Mouse (Mus musculus) heart, postnatal 4 days (tissue): ENCODE results near the gene Olfr267. TPM values are rescaled to one million over a fixed set of nuclear protein-coding genes. Genes with fewer than 3 reads are reported as not detected.

Source experiments
- DNase-seq: peaks from one replicate; pipeline ENCODE4 v3.0.0; 2021
- total RNA-seq, 2 experiments: library from RNA; stranded (reverse); gene quantifications; 2 replicates each; pipeline ENCODE4 v1.2.3; 2021

The Olfr267 gene
- under 1 TPM; 0.14 to 0.17 TPM for total RNA-seq

DNA sequence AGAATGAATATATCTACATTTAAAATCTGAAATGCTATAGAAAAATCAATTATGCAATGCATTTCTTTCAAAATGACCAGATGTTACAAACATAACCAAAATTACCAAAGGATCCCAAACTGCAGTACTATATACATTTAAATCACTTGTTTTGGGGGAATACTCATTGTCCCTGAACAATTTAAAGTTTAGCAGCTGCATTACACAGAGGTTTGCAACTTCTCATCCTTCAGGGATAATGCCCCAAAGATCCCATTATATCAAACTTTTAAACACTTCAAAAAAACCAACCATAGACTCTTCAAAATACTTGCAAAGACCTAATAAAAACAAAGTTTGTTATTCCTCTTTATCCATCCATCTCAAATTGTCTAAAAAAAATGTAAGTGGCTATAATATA is at the start of gene Olfr267:
Gene Olfr267, minus strand, starts transcription at position 101 of the 400 bp plus-strand sequence.
- no peak for DNase-seq

DNA sequence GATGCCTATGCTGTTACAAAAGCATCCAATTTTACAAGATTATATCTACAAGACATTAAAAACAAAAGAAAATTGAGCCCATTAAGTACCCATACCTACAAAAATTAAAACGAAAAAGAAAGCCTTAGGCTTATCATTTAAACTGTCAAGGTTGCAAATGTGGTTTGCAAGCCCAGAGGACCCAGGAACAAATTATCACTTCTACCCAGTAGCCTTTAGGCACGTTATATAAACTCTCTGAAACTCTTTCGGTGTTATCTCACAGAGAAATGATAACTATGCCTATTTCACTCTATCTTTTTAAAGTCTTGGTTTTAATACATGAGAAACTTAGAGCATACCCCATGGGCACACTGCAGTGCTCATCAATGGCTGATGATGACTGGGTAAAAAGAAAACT is 45.4 kb upstream of the Olfr267 start:
- no peak for DNase-seq

DNA sequence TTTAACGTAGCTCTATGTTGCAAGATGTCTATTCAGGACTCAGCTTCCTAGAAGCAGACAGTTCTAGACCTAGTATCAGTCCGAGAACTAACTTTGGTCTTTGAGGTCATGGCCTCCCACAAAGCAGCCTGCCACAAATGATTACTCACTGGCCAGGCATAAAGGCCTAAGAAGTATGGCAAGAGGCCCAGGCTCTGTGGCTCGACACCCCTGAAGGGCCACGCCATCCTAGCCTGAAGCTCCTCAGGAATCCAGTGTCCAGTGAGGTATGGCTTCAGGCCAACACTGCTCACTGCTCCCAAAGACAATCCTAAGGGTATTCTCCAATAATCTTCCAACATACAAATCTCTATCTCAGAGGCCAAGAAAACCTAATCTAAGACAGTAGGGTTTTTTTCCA is 38.4 kb upstream of the Olfr267 start:
- DNase-seq, result no peak

DNA sequence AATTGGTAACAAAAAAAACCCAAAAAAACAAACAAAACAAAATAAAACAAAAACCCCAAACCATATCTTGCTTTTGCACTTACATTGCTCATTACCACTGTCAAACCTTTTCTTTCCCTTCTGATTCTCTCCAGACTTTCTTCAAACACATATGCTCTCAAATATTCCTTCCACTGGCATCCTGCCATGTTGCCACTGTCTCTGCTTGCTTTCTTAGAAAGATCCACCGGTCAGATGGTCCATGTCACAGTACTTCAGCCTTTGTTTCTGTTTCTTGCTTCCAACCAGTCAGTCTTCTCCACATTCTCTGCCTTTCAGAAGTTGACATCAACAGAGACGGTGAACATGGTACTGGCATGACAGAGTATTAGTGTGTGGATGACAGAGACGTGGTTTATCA is 857 bp downstream of the Olfr267 start:
- no peak for DNase-seq

DNA sequence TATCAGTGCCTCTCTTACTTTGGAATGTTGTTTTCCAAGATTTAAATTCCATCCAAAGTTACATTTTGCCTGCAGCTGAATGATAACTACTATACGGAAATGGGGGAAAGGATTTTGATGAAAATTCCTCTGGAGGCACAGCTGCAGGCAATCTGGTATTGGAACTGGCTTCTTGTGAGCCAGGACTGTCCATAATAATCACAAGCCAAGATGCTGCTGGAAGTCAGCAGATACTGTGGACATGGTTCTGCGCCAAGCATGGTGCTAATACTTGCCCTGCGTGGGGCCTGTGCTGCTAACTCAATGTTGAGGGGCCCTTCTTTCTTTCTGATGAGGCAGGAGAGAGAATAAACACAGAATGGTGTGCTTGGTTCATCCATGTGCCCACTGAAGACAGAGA is 24.1 kb downstream of the Olfr267 start:
- DNase-seq, result peak; percentile 17

DNA sequence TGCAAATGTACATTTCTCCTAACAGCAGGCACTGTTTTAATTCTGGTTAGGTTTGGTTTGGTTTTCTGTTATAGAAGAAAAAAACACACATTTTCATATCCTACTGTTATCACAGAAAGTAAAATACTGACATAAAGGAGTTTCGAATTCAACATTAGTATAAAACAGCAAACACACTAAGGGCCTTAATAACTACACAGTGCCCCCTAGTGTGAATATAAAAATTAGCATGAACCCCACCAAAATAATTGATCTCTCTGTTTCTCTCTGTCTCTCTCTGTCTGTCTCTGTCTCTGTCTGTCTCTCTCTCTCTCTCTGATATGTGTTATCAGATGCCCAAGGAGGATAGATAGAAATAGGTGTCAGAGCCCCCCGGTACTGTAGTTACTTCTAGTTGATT is 38.0 kb downstream of the Olfr267 start:
- no peak for DNase-seq

DNA sequence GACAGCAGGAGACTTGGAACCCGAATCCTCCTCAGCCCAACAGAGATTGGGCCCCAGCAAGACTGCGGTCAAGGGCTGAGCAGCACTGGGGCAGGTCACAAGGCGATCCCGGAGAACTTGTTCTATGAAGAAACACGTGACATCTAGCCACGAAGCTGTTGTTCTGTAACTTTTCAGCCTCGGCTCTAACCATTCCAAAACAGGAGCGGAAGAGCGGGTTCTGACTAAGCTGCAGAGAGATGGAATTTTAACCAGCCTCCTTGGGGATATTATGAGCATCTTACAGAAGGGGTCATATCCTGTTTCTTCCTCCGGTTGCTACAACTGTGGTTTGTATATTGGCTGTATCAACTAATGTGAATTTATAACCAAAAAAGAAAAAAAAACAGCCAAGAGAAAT is 38.4 kb downstream of the Olfr267 start:
- DNase-seq, result peak; percentile 16

DNA sequence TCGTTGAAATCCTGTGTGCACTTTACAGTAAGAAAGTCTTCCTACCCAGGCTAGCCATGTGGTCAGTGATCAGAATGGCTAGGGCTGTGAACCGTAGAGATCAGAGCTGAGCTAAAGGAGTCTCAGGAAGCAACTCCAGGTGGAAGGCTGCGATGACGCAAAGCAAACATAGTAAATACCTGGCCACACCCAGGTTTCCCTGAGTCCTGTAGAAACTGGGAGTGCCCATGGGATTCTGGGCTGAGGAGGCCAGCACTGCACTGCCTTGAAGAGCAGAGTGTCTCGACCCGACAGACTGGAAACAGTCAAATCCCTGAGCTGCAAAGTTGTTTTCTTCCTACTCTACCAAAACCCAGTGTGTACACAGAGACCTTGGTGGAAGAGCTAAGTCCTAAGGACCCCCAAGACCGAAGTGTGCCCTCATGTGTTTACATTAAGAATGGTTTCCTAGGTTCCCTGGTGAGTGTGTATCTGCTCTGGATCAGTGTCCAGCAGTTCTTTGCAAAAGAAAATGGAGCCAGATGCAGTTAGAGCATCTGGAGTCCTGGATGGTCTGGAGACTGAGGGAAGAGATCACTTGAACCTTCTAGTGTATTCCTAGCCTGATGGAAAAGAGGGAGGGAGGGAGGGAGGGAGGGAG is 41.8 kb downstream of the Olfr267 start:
- DNase-seq, result no peak

DNA sequence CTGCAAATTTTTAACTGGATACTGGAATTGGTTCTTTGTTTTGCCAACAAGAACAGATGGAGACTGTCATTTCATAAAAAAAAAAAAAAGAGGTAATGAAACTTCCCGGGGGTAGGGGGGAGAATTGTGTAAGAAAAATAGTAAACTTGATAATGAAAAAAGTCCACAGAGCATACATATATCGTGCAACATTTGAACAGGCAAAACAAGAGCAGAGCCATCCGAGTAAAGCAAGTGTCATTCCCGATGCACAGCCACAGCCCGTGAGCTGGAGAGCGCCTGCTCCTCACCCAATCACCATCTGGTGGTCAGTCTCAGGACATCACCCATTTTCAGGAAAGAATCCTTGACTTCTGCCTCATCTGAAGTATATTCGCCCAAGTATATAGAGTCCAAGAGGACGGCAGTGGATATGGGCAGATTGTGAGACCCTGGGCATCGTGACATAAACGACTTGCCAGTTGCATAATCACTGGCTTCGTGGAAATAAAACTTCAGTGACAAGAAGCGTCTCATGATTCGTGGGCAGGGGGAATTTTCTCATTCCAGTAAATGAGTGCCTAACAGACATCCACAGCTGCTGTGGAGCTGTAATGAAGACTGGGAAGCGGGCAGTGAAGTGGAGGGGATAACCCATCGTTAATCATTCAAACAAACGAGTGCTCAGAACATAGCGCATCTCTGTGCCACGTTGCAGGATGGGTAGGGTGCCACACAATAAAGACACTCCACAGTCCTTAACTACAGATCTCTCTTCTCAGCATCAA is 50.5 kb downstream of the Olfr267 start:
- no peak for DNase-seq

Other genes with a start within 250 kb of the Olfr267 start
- 10 to 100 TPM; 17.1 to 18.7 TPM for gene Lpar1, start 233.8 kb downstream of the Olfr267 start, total RNA-seq
- 100 to 1,000 TPM; 129 to 131 TPM for gene Ecpas, start 125.0 kb upstream of the Olfr267 start, total RNA-seq
- gene Zkscan16, start 155.9 kb upstream of the Olfr267 start, total RNA-seq, result under 1 TPM; 0.21 to 0.25 TPM
- gene Ptgr1, start 199.4 kb upstream of the Olfr267 start, total RNA-seq, result 10 to 100 TPM in 1 of 2 experiments, 1 to 10 TPM in 1; 8.5 to 11.4 TPM
- 10 to 100 TPM; 16.4 to 16.8 TPM for gene Dnajc25, start 207.3 kb upstream of the Olfr267 start, total RNA-seq
- 1 to 10 TPM; 3.4 to 5.1 TPM for gene Gm20503, start 215.5 kb upstream of the Olfr267 start, total RNA-seq
- 10 to 100 TPM; 28.8 to 31.8 TPM for gene Gng10, start 247.4 kb upstream of the Olfr267 start, total RNA-seq